Mouse (Mus musculus) midbrain, embryonic 14.5 days (tissue): ENCODE measurements around the gene Plekhg2. TPM values are rescaled to one million over a fixed set of nuclear protein-coding genes. Genes with fewer than 3 reads are reported as not detected.
A peak's percentile ranks its signal among the peaks of the same experiment; 100 is the strongest.

Source experiments
- ATAC-seq: fragments of 200-750 bp; cut with Nextera tagmentation; 2 replicates; pipeline ENCODE4 v1.8.0; 2017; ENCODE audit warnings: moderate number of reproducible peaks, moderate library complexity; ENCODE audit not compliant: low FRiP score, low TSS enrichment
- DNase-seq: peaks from one replicate; pipeline ENCODE4 v3.0.0-alpha.2; 2015
- H3K27ac ChIP-seq: fragments of 300-500 bp; sonication (generic); replicated peaks from 2 replicates; pipeline ENCODE4 v1.5.1; 2014; ENCODE audit warnings: mild to moderate bottlenecking, low read depth, low read length, moderate library complexity
- H3K27me3 ChIP-seq: fragments of 300-500 bp; sonication (generic); 2 replicates; pipeline ENCODE4 v1.6.1; 2014; ENCODE audit warnings: low read length, control low read depth, mixed read lengths; ENCODE audit not compliant: control insufficient read depth, insufficient read depth
- H3K36me3 ChIP-seq: fragments of 300-500 bp; sonication (generic); 2 replicates; pipeline ENCODE4 v1.6.1; 2014; ENCODE audit warnings: low read length, control low read depth; ENCODE audit not compliant: control insufficient read depth, insufficient read depth
- H3K4me1 ChIP-seq: fragments of 300-500 bp; sonication (generic); 2 replicates; pipeline ENCODE4 v1.6.1; 2014; ENCODE audit warnings: mild to moderate bottlenecking, antibody characterized with exemption, low read length, control low read depth; ENCODE audit not compliant: control insufficient read depth, insufficient read depth
- H3K4me2 ChIP-seq: fragments of 300-500 bp; sonication (generic); 2 replicates; pipeline ENCODE4 v1.6.1; 2014; ENCODE audit warnings: mild to moderate bottlenecking, low read length, moderate library complexity
- H3K4me3 ChIP-seq: fragments of 300-500 bp; sonication (generic); replicated peaks from 2 replicates; pipeline ENCODE4 v1.5.1; 2014; ENCODE audit warnings: low read depth, low read length
- H3K9ac ChIP-seq: fragments of 300-500 bp; sonication (generic); replicated peaks from 2 replicates; pipeline ENCODE4 v1.6.1; 2014; ENCODE audit warnings: mild to moderate bottlenecking, low read length, moderate library complexity
- H3K9me3 ChIP-seq: fragments of 300-500 bp; sonication (generic); 2 replicates; pipeline ENCODE4 v1.6.1; 2016; ENCODE audit warnings: low read length, control low read depth, mixed read lengths; ENCODE audit not compliant: control insufficient read depth
- WGBS: fragments of 180-500 bp; shearing (Covaris S2); extraction: QIAGEN DNeasy Blood & Tissue Kit; methylation state at CpG from one replicate; pipeline ENCODE4 v1.1.7; 2014; 5-methylcytosine and 5-hydroxymethylcytosine counted together
- polyA plus RNA-seq: library from polyadenylated mRNA; unstranded; fragments of >200 nt; fragmentation: Nextera tagmentation; extraction: Ambion mirVana; gene quantifications from 2 replicates; pipeline ENCODE4 v1.2.1, GENCODE M21; 2014

Plekhg2 gene
- polyA plus RNA-seq, 1 experiment from 2014 or later, result 22.9 TPM

DNA sequence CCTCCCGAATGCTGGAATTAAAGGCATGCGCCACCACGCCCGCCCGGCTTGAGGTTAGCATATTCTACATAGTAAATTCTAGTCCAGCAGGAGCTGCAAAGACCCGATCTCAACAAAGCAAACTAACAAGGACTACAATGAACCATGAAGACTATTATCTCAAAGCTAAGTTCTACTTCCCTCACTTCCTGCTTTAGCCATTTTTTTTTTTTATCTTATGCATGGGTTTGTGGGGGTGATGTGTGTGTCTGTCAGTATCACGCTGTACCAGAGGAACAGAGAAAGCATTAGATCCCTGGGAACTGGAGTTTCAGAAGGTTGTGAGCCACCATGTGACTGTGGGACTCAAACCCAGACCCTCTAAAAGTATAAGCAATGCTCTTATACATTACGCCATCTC lies 47.1 kb downstream of the Plekhg2 start:
- H3K27ac ChIP-seq, result no peak overlapping the region
- 97% methylated on average over 8 of the region's 8 CpGs for WGBS
- no peak for DNase-seq
- H3K4me3 ChIP-seq, result no peak overlapping the region
- ATAC-seq, result no peak
- H3K9me3 ChIP-seq, result no peaks in the 10 kb centered on the region
- no peak overlapping the region for H3K9ac ChIP-seq
- peaks cover 98% of the 10 kb centered on the region for H3K36me3 ChIP-seq
- no peak overlapping the region for H3K4me2 ChIP-seq
- no peaks in the 10 kb centered on the region for H3K27me3 ChIP-seq
- no peaks in the 10 kb centered on the region for H3K4me1 ChIP-seq

- H3K4me2 ChIP-seq, result no peak overlapping the region
- no peaks in the 10 kb centered on the region for H3K27me3 ChIP-seq
- H3K9ac ChIP-seq, result no peak overlapping the region
- H3K4me1 ChIP-seq, result no peaks in the 10 kb centered on the region
- no peak overlapping the region for H3K27ac ChIP-seq
- DNase-seq (no peak), ATAC-seq (no peak)
- WGBS, result 97% methylated on average over 15 of the region's 15 CpGs
- no peak overlapping the region for H3K4me3 ChIP-seq
- H3K9me3 ChIP-seq, result no peaks in the 10 kb centered on the region
- H3K36me3 ChIP-seq, result peaks cover 98% of the 10 kb centered on the region
Measured at GRCm38 (mm10) chr7:28321974-28322720, 50.3 kb downstream of the Plekhg2 start.

GRCm38 (mm10) chr7:28318714-28319113 lies 53.7 kb downstream of the Plekhg2 start:
- no peaks in the 10 kb centered on the region for H3K4me1 ChIP-seq
- H3K4me3 ChIP-seq, result no peak overlapping the region
- DNase-seq (no peak), ATAC-seq (no peak)
- WGBS, result 96% methylated on average over 17 of the region's 17 CpGs
- no peak overlapping the region for H3K4me2 ChIP-seq
- H3K9ac ChIP-seq, result no peak overlapping the region
- no peaks in the 10 kb centered on the region for H3K9me3 ChIP-seq
- no peak overlapping the region for H3K27ac ChIP-seq
- peaks cover 98% of the 10 kb centered on the region for H3K36me3 ChIP-seq
- H3K27me3 ChIP-seq, result no peaks in the 10 kb centered on the region

GRCm38 (mm10) chr7:28318036-28318435 lies 54.4 kb downstream of the Plekhg2 start:
- Histone ChIP-seq H3K9me3 (no peaks in the 10 kb centered on the region), H3K4me2 (no peak overlapping the region), H3K27me3 (no peaks in the 10 kb centered on the region), H3K4me3 (no peak overlapping the region), H3K36me3 (peaks cover 91% of the 10 kb centered on the region), H3K4me1 (no peaks in the 10 kb centered on the region), H3K27ac (no peak overlapping the region), H3K9ac (no peak overlapping the region)
- ATAC-seq (no peak), DNase-seq (no peak)
- 88% methylated on average over 3 of the region's 3 CpGs for WGBS

- under 1% methylated on average over 45 of the region's 45 CpGs for WGBS
- DNase-seq (peak; percentile 98), ATAC-seq (peak; percentile 96)
- Histone ChIP-seq H3K27me3 (no peaks in the 10 kb centered on the region), H3K9ac (peak within 1 kb of the TSS; percentile 80), H3K36me3 (peaks cover 63% of the 10 kb centered on the region), H3K27ac (peak within 1 kb of the TSS; percentile 78), H3K4me2 (peak within 1 kb of the TSS; percentile 74), H3K4me3 (peak within 1 kb of the TSS; percentile 88), H3K9me3 (no peaks in the 10 kb centered on the region), H3K4me1 (peaks cover 7% of the 10 kb centered on the region)
Measured at GRCm38 (mm10) chr7:28311926-28312543, 60.4 kb downstream of the Plekhg2 start, which contains the start of gene Timm50. TSS of gene Timm50 (minus strand) at chr7:28312072.

GRCm38 (mm10) chr7:28311151-28311925 lies 61.1 kb downstream of the Plekhg2 start:
- Histone ChIP-seq H3K27me3 (no peaks in the 10 kb centered on the region), H3K4me3 (peak overlapping the region; percentile 88), H3K36me3 (peaks cover 63% of the 10 kb centered on the region), H3K9ac (peak overlapping the region; percentile 80), H3K4me1 (peaks cover 7% of the 10 kb centered on the region), H3K4me2 (peak overlapping the region; percentile 74), H3K27ac (peak overlapping the region; percentile 78), H3K9me3 (no peaks in the 10 kb centered on the region)
- DNase-seq, result no peak
- WGBS, result 6% methylated on average over 35 of the region's 35 CpGs
- peak; percentile 62 for ATAC-seq

DNA sequence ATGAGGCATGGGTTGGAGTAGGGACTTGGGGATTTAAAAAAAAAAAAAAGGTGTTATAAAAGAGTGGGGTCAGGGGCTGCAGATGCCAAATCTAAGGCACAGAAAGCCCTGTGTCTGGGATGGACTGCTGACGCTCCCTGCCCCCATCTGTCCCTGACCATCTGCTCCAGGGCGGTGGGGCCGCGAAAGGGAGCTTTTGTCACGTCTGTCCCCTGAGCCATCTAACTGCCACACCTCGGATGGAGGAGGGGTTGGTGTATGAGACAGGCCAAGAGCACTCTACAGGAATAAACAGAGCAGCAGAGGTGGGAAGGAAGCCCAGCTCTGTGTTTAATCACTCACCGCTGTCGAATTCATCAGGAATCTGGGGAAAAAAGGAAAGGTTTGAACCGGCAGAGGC lies 62.7 kb downstream of the Plekhg2 start:
- Histone ChIP-seq H3K36me3 (peaks cover 63% of the 10 kb centered on the region), H3K4me2 (peak overlapping the region; percentile 25), H3K27me3 (no peaks in the 10 kb centered on the region), H3K4me1 (peaks cover 7% of the 10 kb centered on the region), H3K27ac (no peak overlapping the region; the same call in 1 of the 2 replicates), H3K9ac (no peak overlapping the region), H3K9me3 (no peaks in the 10 kb centered on the region), H3K4me3 (no peak overlapping the region)
- 43% methylated on average over 9 of the region's 9 CpGs for whole genome bisulfite sequencing
- DNase-seq, result no peak
- no peak for ATAC-seq
